In genomic region chr9:31279885-31280365, GRCm38 (mm10) we compare ENCODE assay signal across 8 mouse cellular contexts. TPM values are rescaled to one million over a fixed set of nuclear protein-coding genes. Genes with fewer than 3 reads are reported as not detected.
A peak's percentile ranks its signal among the peaks of the same experiment; 100 is the strongest.
DNase-seq lines count a peak whose midpoint lies in the region; ATAC-seq and TF ChIP-seq lines count a peak whose summit lies in the region.

No protein-coding gene starts in this region.

- peak; percentile 16; the same call in 1 of the 2 replicates for TF ChIP-seq POLR2A in brain, embryonic 14.5 days (IDR thresholded peaks at IDR 0.05; ENCODE audit: borderline replicate concordance, extremely low read depth, insufficient read depth, insufficient read length, poor library complexity, severe bottlenecking)
- peak; percentile 74 for TF ChIP-seq POLR2A in liver, adult 2 months (IDR thresholded peaks at IDR 0.05; ENCODE audit: extremely low read depth, insufficient read depth, low read length)

- H3K27ac ChIP-seq in heart, embryonic 16.5 days (ENCODE audit: low read length) = peak overlapping the region; percentile 97
- peak overlapping the region; percentile 99 for H3K27ac ChIP-seq in liver, adult 2 months (replicated peaks; ENCODE audit: insufficient read depth, low read depth, low read length)
- H3K27ac ChIP-seq in midbrain, postnatal 0 days (ENCODE audit: low read depth, low read length) = peak overlapping the region; percentile 100

- no peaks in the 10 kb centered on the region for H3K9me3 ChIP-seq in heart, embryonic 16.5 days (replicated peaks; ENCODE audit: control insufficient read depth, low read length)
- H3K9me3 ChIP-seq in midbrain, postnatal 0 days (ENCODE audit: low read length) = no peaks in the 10 kb centered on the region

- no peaks in the 10 kb centered on the region for H3K4me1 ChIP-seq in heart, embryonic 16.5 days (ENCODE audit: control insufficient read depth, insufficient read depth, low read length)
- H3K4me1 ChIP-seq in liver, adult 2 months (ENCODE audit: control insufficient read depth, insufficient read depth, low read length) = peaks cover 9% of the 10 kb centered on the region
- peaks cover 11% of the 10 kb centered on the region for H3K4me1 ChIP-seq in midbrain, postnatal 0 days (ENCODE audit: insufficient read depth, low read length)

- peak overlapping the region; percentile 84 for H3K4me3 ChIP-seq in heart, embryonic 16.5 days (ENCODE audit: low read length)
- H3K4me3 ChIP-seq in liver, adult 2 months (ENCODE audit: insufficient read depth, low read depth, low read length) = peak overlapping the region; percentile 100
- peak overlapping the region; percentile 83 for H3K4me3 ChIP-seq in midbrain, postnatal 0 days (ENCODE audit: low read depth, low read length)

- TF ChIP-seq CTCF in brain, embryonic 14.5 days (IDR thresholded peaks at IDR 0.05; ENCODE audit: borderline replicate concordance, extremely low read depth, insufficient read depth, insufficient read length) = no peak
- TF ChIP-seq CTCF in liver, adult 2 months (IDR thresholded peaks at IDR 0.05; ENCODE audit: low read depth, low read length) = no peak
- no peak for TF ChIP-seq CTCF in midbrain, postnatal 0 days (IDR thresholded peaks at IDR 0.05)

- WGBS in heart, embryonic 16.5 days = 1% methylated on average over 25 of the region's 25 CpGs
- WGBS in liver, adult 2 months = under 1% methylated on average over 25 of the region's 25 CpGs
- under 1% methylated on average over 25 of the region's 25 CpGs for WGBS in midbrain, postnatal 0 days

- H3K79me2 ChIP-seq in liver, adult 2 months (ENCODE audit: control insufficient read depth, insufficient read depth, low read length) = no peaks in the 10 kb centered on the region; the same call in 1 of the 2 replicates

- H3K36me3 ChIP-seq in heart, embryonic 16.5 days (ENCODE audit: control insufficient read depth, insufficient read depth) = no peaks in the 10 kb centered on the region
- no peaks in the 10 kb centered on the region for H3K36me3 ChIP-seq in liver, adult 2 months (ENCODE audit: control insufficient read depth, insufficient read depth, low read length)
- no peaks in the 10 kb centered on the region for H3K36me3 ChIP-seq in midbrain, postnatal 0 days (ENCODE audit: insufficient read depth, low read length)

- ATAC-seq in heart, embryonic 16.5 days (replicated peaks; ENCODE audit: extremely low read depth, insufficient read depth, low FRiP score) = peak; percentile 75
- ATAC-seq in midbrain, postnatal 0 days (ENCODE audit: low FRiP score) = peak; percentile 92

- DNase-seq in ovary, postnatal 36 days (ENCODE audit: low spot score) = peak; percentile 80
- DNase-seq in ovary, postnatal 14 days (ENCODE audit: low spot score) = no peak
- DNase-seq in brain, embryonic 14.5 days (ENCODE audit: low read depth) = peak; percentile 99
- peak; percentile 99 for DNase-seq in liver, adult 2 months (ENCODE audit: extremely low read depth, low read depth, low spot score)
- no peak for DNase-seq in midbrain, postnatal 0 days (ENCODE audit: low spot score)
- DNase-seq in urinary bladder, postnatal 36 days (ENCODE audit: low spot score in 2 of 2) = peak; percentile 88 to 91
- DNase-seq in layer of hippocampus, adult 8-10 months (ENCODE audit: low spot score in 2 of 2) = no peak

- H3K9ac ChIP-seq in heart, embryonic 16.5 days (ENCODE audit: low read length) = peak overlapping the region; percentile 96
- H3K9ac ChIP-seq in liver, adult 2 months (ENCODE audit: low read depth, low read length) = peak overlapping the region; percentile 61
- H3K9ac ChIP-seq in midbrain, postnatal 0 days (replicated peaks; ENCODE audit: low read length, poor library complexity, severe bottlenecking) = peak overlapping the region; percentile 66

- H3K4me2 ChIP-seq in heart, embryonic 16.5 days (ENCODE audit: low read depth, low read length) = peak overlapping the region; percentile 74
- H3K4me2 ChIP-seq in midbrain, postnatal 0 days (ENCODE audit: low read depth, low read length, poor library complexity, severe bottlenecking) = peak overlapping the region; percentile 82

- no peaks in the 10 kb centered on the region for H3K27me3 ChIP-seq in heart, embryonic 16.5 days (ENCODE audit: control insufficient read depth, insufficient read depth, low read length)
- H3K27me3 ChIP-seq in liver, adult 2 months (ENCODE audit: control insufficient read depth, insufficient read depth, low read length) = no peaks in the 10 kb centered on the region
- H3K27me3 ChIP-seq in midbrain, postnatal 0 days (ENCODE audit: insufficient read depth, low read length) = no peaks in the 10 kb centered on the region

RNA-seq across cellular contexts. Expression of gene Prdm10, which starts 0.4 kb away (rescaled TPM):
- polyA plus RNA-seq in brain, embryonic 14.5 days (2012; rRNA removed) = 30.2 and 30.6 TPM in 2 replicates
- polyA plus RNA-seq in heart, embryonic 16.5 days (2015; fragmentation: Nextera tagmentation; extraction: Ambion mirVana) = 3.4 and 3.5 TPM in 2 replicates
- 2.7 and 3.6 TPM in 2 replicates for total RNA-seq in liver, adult 2 months (2014; rRNA removed)
- polyA plus RNA-seq in liver, adult 2 months (2012; rRNA removed) = 4.5 and 4.8 TPM in 2 replicates
- total RNA-seq in midbrain, postnatal 0 days (2014; rRNA removed) = 14.8 and 17.3 TPM in 2 replicates
- 4.6 and 5.0 TPM in 2 replicates for polyA plus RNA-seq in midbrain, postnatal 0 days (2015; fragmentation: Nextera tagmentation; extraction: Ambion mirVana)
- total RNA-seq in layer of hippocampus, adult 8-10 months (2022) = 10 to 100 TPM; 18.4 to 23.5 (median 20.3) TPM

Comparison
In these comparisons a context has a peak if more than half of its experiments do, and no peak if none do; other contexts are left out.
1. DNase-seq: peak in ovary, postnatal 36 days (single experiment), brain, embryonic 14.5 days (single experiment), liver, adult 2 months (single experiment) and urinary bladder, postnatal 36 days (2 of 2); none in ovary, postnatal 14 days (single experiment), midbrain, postnatal 0 days (single experiment) and layer of hippocampus, adult 8-10 months (0 of 2).
2. Peak in every context shown above with its lines, with median percentiles within 50 percentile points of each other: H3K27ac ChIP-seq, H3K4me3 ChIP-seq and H3K9ac ChIP-seq.